Mouse (Mus musculus): ENCODE measurements around the gene Efna2.
A peak's percentile ranks its signal among the peaks of the same experiment; 100 is the strongest.

The Efna2 gene

GRCm38 (mm10) chr10:80170052-80170451 is 9.2 kb upstream of the Efna2 start:
- no peak for DNase-seq

DNA sequence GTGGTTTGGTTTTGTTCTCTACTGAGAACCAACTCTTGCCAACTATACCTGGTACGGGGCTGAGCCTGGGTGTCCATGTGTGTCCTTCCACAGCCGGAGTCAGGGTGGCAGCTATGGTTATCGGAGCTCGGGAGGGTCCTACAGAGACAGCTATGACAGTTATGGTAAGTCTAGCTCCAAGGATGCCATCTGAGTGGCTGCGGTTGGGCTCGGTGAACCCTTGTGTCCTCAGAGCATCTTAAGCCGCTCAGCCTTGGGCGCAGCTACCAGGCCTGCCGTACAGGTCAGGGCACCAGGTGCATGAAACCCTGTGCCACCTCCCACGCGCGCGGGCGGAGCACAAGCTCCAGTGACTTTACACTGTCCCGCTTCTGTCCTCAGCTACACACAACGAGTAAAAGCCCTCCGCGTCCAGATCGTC is 8.7 kb upstream of the Efna2 start:
- no peak for DNase-seq

DNA sequence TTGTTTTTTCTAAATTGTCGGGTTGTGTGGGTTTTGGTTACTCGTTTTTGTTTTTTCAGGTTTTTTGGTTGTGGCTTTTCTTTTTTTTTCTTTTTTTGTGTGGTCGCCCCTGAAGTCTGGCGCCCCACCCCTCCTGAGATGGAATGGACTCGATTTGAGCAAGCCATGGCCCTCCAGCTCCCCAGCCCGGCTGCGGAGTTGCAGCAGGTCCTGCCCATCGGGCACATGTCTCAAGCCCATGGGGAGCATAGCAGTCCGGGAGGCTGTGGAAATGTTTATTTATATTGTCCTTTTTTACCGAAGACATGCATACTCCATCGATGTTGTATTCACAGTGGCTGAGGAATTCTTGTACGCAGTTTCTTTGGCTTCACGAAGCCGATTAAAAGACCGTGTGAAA is 8.0 kb upstream of the Efna2 start:
- no peak for DNase-seq

DNA sequence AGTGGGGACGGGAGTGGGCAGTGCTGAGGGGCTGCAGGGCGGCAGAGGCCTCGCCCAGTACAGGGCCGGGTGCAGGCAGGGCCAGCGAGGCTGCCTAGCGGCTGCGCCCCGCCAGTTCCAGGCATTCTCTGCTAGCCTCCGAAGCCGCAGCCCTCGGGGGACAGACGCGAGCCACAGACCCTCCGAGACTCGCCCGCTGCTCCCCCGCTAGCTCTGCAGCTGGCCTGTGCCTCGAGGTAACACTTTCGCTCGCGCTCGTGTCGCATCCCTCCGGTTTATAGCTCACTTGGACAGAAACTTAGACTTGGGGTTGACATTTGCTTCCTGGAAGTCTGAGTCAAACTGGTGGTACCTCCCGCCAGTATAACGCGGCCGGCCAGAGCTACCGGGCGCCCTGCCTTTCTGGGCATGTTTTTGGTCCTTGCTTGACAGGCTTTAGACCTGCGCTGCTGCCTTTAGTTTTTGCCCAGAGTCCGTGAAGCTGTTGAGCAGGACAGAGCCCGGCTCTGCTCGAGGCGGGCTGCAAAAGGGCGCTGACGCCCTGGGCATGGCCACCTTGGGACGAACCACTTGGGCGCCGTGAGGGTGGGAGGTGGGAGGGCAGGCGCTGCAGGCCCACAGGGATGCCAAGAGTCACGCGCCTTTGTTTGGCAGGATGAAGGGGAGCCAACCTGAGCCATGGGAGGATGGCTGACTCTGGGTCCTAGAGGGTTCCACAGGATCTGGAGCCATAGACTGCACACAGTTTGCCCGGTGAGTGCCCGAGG is 7.3 kb upstream of the Efna2 start:
- DNase-seq = no peak

- peak; percentile 91 for DNase-seq
These were observed 6.6 kb upstream of the Efna2 start, which contains the start of gene 1600002K03Rik for GRCm38 (mm10) chr10:80172527-80173292. Gene 1600002K03Rik (plus strand): TSS chr10:80172944.

GRCm38 (mm10) chr10:80173358-80173757 is 5.9 kb upstream of the Efna2 start:
- no peak for DNase-seq

GRCm38 (mm10) chr10:80173955-80174640 is 5.2 kb upstream of the Efna2 start:
- DNase-seq = no peak

- no peak for DNase-seq
These were observed 4.6 kb upstream of the Efna2 start for GRCm38 (mm10) chr10:80174705-80175104.

- DNase-seq = no peak
These were observed 3.6 kb upstream of the Efna2 start for GRCm38 (mm10) chr10:80175536-80176269.

DNA sequence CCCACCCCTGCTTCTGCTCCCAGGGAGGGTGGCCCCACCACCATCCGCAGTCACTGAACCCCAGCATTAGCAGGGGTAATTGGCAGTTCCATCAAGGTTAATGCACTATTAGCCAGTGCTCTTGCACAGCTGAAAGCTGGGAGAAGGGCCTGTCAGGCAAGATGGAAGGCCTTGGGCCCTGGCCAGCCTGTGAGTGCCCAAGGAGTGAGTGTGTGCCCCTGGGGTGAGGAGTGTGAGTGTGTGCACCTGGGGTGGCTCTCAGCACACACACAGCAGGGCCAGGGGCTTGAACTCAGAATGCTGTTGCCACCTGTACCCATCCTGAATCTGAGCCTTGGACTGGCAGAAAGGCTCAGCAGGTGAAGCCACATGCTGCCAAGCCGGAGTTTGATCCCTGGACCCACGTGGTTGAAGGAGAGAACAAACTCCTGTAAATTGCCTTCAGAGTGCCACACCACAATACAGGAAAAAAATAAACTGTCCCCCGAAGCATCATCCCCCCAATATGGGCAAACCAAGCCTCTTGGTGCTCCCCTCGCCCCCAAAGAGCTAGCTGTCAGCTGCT is 2.9 kb upstream of the Efna2 start:
- DNase-seq = no peak

DNA sequence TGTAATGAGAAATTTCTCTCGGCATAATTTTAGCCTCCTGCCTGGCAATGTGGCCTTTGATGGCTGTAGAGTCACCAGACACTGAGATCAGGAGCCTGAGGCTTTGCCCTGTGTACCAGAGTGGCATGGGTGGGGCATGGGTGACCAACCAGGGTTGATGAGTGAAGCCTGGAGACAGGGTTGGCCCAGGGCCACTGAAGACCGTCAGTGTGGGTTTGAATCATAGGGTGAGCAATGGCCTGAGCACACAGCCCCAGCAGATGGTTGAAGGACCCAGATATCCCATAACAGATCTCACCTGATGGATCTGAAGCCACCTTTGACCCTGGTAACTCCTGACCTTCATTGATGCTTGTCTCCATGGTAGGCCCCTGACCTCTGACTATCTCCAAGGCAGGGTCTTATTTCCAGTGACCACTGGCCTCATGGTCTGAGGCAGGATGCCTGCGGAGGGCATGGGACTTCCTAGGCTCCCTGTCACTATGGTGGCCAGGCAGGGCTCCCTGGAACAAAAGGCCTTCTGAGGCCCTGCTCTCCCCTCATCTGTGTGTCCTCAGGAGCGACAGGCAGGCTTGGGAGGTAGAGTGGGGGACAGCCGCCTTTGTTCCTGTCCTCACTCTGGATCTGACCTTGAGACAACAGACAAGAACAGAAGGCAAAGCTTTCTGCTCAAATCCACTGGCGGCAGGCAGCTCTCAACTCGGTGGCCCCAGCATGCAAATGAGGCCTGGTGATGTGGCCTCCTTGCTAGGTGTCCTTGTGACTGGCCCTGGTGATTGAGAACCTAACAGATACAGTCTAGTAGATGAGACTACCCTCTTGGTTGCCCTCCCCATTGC is 1.6 kb upstream of the Efna2 start:
- no peak for DNase-seq

DNA sequence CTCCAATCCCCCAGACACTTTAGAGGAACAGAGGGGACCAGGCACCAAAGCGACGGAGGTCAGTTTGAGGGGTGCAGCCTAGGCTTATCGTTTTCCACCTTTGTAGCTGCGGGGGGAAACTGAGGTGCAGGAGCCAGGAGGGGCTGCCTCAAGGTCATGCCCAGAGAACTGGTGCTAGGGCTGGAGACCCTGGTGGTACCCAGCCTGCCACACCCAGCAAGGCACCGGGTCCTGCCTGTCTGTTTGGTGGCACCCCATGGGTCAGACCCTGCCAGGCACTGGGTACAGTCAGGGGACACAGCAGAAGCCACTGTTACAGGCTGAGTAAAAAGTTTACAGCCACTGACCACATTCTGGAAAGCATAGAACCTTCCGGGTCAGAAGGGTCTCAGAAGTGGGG is 1.0 kb downstream of the Efna2 start:
- no peak for DNase-seq

GRCm38 (mm10) chr10:80180823-80181222 is 1.5 kb downstream of the Efna2 start:
- DNase-seq = no peak

DNA sequence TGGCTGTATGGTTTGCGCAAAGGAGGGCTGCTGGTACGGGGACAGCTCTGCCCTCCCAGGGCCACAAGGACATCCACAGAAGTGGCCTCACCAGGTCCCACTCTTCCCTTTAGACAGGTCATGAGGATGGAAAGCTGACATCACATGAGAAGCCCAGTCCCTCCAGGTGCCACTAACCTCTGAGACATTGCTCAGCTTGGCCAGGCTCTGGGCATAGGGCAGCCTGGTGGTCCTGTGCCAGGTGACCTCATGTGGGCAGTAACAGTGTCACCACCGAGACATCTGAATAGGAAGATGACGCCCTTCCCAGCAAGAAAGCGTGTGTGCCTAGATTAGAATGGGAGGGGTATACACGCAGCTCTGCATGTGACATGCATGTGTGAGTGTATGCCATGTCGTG is 3.3 kb downstream of the Efna2 start:
- DNase-seq = no peak

DNA sequence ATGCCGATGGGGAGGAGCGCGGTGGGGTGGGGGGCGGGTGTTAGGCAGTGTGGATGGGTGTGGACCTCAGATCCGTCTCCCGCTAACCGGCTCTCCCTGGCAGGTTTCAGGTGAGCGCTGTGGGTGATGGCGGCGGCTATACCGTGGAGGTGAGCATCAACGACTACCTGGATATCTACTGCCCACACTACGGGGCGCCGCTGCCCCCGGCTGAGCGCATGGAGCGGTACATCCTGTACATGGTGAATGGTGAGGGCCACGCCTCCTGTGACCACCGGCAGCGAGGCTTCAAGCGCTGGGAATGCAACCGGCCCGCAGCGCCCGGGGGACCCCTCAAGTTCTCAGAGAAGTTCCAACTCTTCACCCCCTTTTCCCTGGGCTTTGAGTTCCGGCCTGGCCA is 7.4 kb downstream of the Efna2 start:
- DNase-seq = no peak

DNA sequence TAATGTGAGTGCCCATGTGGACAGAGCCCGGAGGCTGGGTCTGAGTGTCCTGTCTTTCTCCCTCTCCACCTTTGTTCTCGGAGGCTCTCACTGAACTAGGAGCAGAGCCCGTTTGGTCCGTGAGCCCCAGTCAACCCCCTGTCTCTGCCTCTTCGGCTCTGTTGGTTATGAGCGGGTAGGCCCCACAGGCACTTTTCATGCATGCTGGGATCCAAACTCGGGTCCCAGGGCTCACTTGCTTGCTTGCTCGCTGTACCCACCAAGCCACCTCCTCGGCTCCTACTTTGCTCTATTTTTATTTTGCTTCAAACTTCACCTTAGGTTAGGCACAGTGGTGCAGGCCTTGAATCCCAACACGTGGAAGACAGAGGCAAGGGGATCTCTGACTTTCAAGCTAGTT is 8.5 kb downstream of the Efna2 start:
- no peak for DNase-seq

DNA sequence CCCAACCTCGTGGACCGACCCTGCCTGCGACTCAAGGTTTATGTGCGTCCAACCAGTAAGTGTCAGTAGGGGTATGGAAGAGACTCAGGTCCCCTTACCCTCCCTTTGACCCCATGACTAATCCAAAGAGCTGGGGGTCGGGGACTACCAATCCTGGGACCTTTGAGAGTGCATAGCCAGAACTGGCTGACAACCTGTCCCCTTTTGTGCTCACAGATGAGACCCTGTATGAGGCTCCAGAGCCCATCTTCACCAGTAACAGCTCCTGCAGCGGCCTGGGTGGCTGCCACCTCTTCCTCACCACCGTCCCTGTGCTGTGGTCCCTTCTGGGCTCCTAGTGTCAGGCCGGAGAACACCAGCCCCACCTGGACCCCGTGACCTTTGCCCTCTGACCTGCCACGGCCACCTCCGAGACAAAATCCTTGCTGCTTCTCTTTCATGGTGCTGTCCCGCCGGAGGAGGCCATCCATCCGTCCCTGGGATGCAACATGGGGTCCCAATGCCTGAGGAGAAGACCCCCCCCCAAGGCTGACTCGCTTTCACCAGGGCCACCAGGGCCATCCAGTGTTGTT is 9.3 kb downstream of the Efna2 start:
- DNase-seq = no peak

DNA sequence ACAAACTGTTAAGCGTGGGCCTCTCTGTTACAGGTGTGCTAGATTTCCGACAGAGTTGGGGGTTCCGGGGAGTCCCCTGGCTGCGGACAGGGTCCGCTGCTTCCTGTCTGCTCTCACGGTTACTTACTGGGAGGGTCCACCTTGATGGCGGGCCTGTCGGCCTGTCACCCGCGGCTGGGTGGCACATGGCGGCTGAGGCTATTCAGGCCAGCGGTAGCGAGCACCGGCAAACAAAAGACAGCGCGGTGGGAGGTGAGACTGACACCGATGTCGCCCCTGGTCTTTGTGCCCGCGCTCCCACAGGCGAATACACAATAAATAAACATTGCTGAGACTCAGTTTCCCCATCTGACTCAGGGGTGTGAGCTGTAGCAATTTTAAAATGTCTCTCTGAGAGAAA is 10.7 kb downstream of the Efna2 start:
- no peak for DNase-seq

DNA sequence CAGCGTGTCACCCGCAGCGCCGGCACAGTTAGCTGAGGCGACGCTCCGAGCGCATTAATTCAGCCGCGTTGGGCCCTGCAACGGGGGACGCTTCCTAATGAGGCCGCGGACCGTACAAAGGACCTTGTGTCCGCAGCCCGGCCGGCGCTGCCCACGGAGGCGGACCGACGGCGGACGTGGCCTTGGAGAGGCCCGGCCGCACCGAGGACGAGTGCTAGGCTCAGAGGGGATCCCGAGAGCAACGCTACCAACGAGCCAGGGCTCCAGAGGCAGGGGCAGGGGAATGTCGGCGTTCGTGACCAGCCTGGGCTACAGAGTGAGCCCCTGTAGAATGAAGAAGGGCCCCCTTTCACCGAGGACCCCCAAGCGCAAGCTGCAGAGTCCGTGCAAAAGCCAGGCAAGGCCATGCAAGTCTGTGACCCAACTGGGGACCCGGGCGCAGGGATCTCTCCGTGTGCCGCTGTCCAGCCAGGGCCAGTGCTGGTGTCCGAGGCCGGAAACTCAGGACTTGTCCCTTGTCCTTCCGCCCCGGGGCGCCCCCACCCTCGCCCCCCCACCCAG is 11.3 kb downstream of the Efna2 start:
- DNase-seq = no peak

DNA sequence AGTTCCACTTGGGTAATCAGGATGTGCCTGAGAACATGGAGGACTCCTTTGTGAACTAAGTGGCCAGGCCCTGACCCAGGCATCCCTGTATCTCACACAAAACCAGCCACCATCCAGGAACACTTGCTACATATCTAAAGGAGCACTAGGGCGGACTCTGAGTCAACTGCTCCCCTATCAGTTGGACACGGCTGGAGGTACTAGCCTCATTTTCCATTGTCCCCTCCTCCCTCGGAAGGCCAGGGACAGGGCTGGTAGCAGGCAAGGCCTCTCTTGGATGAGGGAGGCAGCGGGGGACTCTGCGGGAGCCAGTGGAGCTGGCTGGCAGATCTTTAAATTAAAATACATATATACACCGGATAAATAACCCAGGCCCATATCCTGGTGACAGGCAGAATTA is 14.7 kb downstream of the Efna2 start:
- no peak for DNase-seq

GRCm38 (mm10) chr10:80194441-80194840 is 15.2 kb downstream of the Efna2 start:
- no peak for DNase-seq
